Comparison of ENCODE assay signal across 20 mouse cellular contexts in the genomic region with DNA sequence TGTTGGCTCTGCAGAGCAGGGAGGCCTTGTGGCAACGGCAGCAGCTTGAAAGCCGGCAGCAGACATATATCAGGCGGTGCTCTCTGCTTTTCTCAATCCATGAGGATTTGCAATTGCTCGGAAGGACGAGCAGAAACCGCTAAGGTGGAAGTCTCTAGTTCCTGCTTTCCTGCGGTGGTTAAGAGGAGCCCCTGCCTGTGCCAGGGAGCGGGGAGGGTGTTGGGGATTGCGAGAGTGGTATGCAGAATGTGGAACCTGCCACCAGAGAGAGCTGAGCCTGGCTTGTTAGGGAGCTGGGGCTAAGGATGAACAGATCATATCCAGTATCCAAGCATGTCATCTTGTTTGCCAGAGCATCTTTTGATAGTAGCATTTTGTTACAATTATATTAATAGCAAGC. TPM values are rescaled to one million over a fixed set of nuclear protein-coding genes. Genes with fewer than 3 reads are reported as not detected.
"Had no signal": no experiment of that assay in that cellular context is flagged by ENCODE, and none has a peak within 500 bp of the region (broad histone marks: within the 10 kb centered on the region; RNA-seq: fewer than 3 reads in every experiment).

No protein-coding gene starts in this region.

- H3K4me3 ChIP-seq: layer of hippocampus, adult 2 months; midbrain, embryonic 12.5 days; midbrain, embryonic 15.5 days; neural tube, embryonic 13.5 days had no signal

- DNase-seq: kidney, adult 2 months; kidney, postnatal 25 days; layer of hippocampus, adult 9-11 months; lung, adult 2 months; thymus, adult 2 months; thymus, postnatal 14 days; thymus, postnatal 4 days had no signal

- H3K27ac ChIP-seq: kidney, postnatal 0 days; layer of hippocampus, adult 2 months; liver, embryonic 14.5 days; midbrain, embryonic 12.5 days; midbrain, embryonic 15.5 days; neural tube, embryonic 13.5 days; stomach, postnatal 0 days had no signal

- ATAC-seq: midbrain, embryonic 15.5 days had no signal

- H3K4me1 ChIP-seq: midbrain, embryonic 12.5 days; midbrain, embryonic 15.5 days; neural tube, embryonic 13.5 days had no signal

RNA-seq across cellular contexts. Expression of gene Adprhl1, which starts 53.0 kb away (rescaled TPM):
- polyA plus RNA-seq: intestine, postnatal 0 days; kidney, embryonic 14.5 days; kidney, postnatal 0 days; large intestine, adult 2 months; limb, embryonic 11.5 days; liver, adult 2 months; liver, embryonic 14.5 days; midbrain, embryonic 15.5 days; stomach, embryonic 14.5 days had no signal
